Mouse (Mus musculus): ENCODE data around the gene Thra. TPM values are rescaled to one million over a fixed set of nuclear protein-coding genes. Genes with fewer than 3 reads are reported as not detected.

Gene Thra
- polyA plus RNA-seq, 1 experiment from 2014 or later, result 32.4 TPM

GRCm38 (mm10) chr11:98707401-98708281 lies 32.8 kb upstream of the Thra start:
- 71% methylated on average over 22 of the region's 22 CpGs for WGBS
- 0 out of 2 replicates have a peak overlapping the region, but pooled peaks have one; percentile 31 for H3K9ac ChIP-seq (ENCODE audit: low read depth, low read length)

DNA sequence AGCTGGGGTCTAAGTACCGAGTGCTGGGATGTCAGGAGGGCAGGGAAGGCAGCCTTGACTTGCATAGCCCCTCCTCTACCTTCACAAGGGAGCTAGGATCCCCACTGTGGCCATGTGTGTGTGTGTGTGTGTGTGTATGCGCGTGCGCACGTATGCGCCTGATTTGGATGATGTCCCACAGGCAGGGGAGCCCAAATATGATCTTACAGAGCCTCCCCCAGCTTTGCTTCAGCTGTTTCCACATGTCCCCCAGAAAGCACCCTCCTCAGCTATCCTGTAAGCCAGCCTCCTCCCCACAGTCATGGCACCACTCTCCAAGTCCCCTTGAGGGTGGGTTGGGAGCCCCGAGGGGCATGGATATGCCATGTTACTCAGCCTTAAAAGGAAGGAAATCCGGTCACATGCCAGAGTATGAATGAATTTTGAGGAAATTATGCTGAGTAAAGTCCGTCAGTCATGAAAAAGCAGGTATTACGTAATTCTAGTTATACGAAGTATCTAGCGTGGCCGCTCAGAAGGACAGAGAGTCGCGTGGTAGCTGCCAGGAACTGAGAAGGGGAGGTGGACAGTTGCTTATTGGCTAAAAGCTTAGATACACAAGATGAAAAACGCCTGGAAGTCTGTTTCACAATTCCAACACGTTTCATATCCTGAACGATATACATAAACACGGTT lies 32.0 kb upstream of the Thra start:
- peak; percentile 50 for ATAC-seq
- H3K9ac ChIP-seq (ENCODE audit: low read depth, low read length), result 0 out of 2 replicates have a peak overlapping the region, but pooled peaks have one; percentile 31

More at GRCm38 (mm10) chr11:98707401-98708281, 32.8 kb upstream of the Thra start:
- Histone ChIP-seq H3K4me2 (replicated peaks; ENCODE audit: low read depth) (peak overlapping the region; percentile 57), H3K9me3 (ENCODE audit: control insufficient read depth) (no peaks in the 10 kb centered on the region), H3K4me1 (replicated peaks; ENCODE audit: control insufficient read depth, insufficient read depth, low read length) (peaks cover 18% of the 10 kb centered on the region), H3K4me3 (ENCODE audit: low read depth, low read length) (no peak overlapping the region), H3K27ac (ENCODE audit: low read depth, low read length) (peak overlapping the region; percentile 76), H3K27me3 (replicated peaks; ENCODE audit: control insufficient read depth, insufficient read depth, low read length) (no peaks in the 10 kb centered on the region), H3K36me3 (ENCODE audit: control insufficient read depth, insufficient read depth) (peaks cover 40% of the 10 kb centered on the region)
- ATAC-seq, result peak; percentile 23; the same call in 1 of the 2 replicates
- TF ChIP-seq CTCF (IDR thresholded peaks at IDR 0.05; ENCODE audit: low read depth), result no peak

GRCm38 (mm10) chr11:98709001-98709741 lies 31.3 kb upstream of the Thra start:
- Histone ChIP-seq H3K27ac (ENCODE audit: low read depth, low read length) (peak overlapping the region; percentile 76), H3K4me1 (replicated peaks; ENCODE audit: control insufficient read depth, insufficient read depth, low read length) (peaks cover 18% of the 10 kb centered on the region), H3K9ac (ENCODE audit: low read depth, low read length) (0 out of 2 replicates have a peak overlapping the region, but pooled peaks have one; percentile 13), H3K4me2 (replicated peaks; ENCODE audit: low read depth) (peak overlapping the region; percentile 57), H3K4me3 (ENCODE audit: low read depth, low read length) (peak overlapping the region; percentile 6; the same call in 1 of the 2 replicates), H3K36me3 (ENCODE audit: control insufficient read depth, insufficient read depth) (peaks cover 50% of the 10 kb centered on the region), H3K9me3 (ENCODE audit: control insufficient read depth) (no peaks in the 10 kb centered on the region), H3K27me3 (replicated peaks; ENCODE audit: control insufficient read depth, insufficient read depth, low read length) (no peaks in the 10 kb centered on the region)
- peak; percentile 69 for ATAC-seq
- WGBS, result 26% methylated on average over 26 of the region's 26 CpGs
- no peak for TF ChIP-seq CTCF (IDR thresholded peaks at IDR 0.05; ENCODE audit: low read depth)

More for the DNA sequence above, 32.0 kb upstream of the Thra start:
- TF ChIP-seq CTCF (IDR thresholded peaks at IDR 0.05; ENCODE audit: low read depth), result no peak
- H3K9me3 ChIP-seq (ENCODE audit: control insufficient read depth), result no peaks in the 10 kb centered on the region
- H3K27ac ChIP-seq (ENCODE audit: low read depth, low read length), result peak overlapping the region; percentile 76
- 44% methylated on average over 19 of the region's 19 CpGs for WGBS
- H3K36me3 ChIP-seq (ENCODE audit: control insufficient read depth, insufficient read depth), result peaks cover 44% of the 10 kb centered on the region
- H3K4me1 ChIP-seq (replicated peaks; ENCODE audit: control insufficient read depth, insufficient read depth, low read length), result peaks cover 18% of the 10 kb centered on the region
- no peaks in the 10 kb centered on the region for H3K27me3 ChIP-seq (replicated peaks; ENCODE audit: control insufficient read depth, insufficient read depth, low read length)
- no peak overlapping the region for H3K4me3 ChIP-seq (ENCODE audit: low read depth, low read length)
- H3K4me2 ChIP-seq (replicated peaks; ENCODE audit: low read depth), result peak overlapping the region; percentile 57

GRCm38 (mm10) chr11:98710416-98711045 lies 29.9 kb upstream of the Thra start:
- Histone ChIP-seq H3K36me3 (ENCODE audit: control insufficient read depth, insufficient read depth) (peaks cover 47% of the 10 kb centered on the region), H3K4me1 (replicated peaks; ENCODE audit: control insufficient read depth, insufficient read depth, low read length) (peaks cover 18% of the 10 kb centered on the region), H3K4me2 (replicated peaks; ENCODE audit: low read depth) (no peak overlapping the region), H3K4me3 (ENCODE audit: low read depth, low read length) (no peak overlapping the region), H3K9me3 (ENCODE audit: control insufficient read depth) (no peaks in the 10 kb centered on the region), H3K9ac (ENCODE audit: low read depth, low read length) (no peak overlapping the region), H3K27ac (ENCODE audit: low read depth, low read length) (no peak overlapping the region; the same call in 1 of the 2 replicates), H3K27me3 (replicated peaks; ENCODE audit: control insufficient read depth, insufficient read depth, low read length) (no peaks in the 10 kb centered on the region)
- no peak for ATAC-seq
- peak; percentile 99 for TF ChIP-seq CTCF (IDR thresholded peaks at IDR 0.05; ENCODE audit: low read depth)
- 48% methylated on average over 12 of the region's 12 CpGs for WGBS

DNA sequence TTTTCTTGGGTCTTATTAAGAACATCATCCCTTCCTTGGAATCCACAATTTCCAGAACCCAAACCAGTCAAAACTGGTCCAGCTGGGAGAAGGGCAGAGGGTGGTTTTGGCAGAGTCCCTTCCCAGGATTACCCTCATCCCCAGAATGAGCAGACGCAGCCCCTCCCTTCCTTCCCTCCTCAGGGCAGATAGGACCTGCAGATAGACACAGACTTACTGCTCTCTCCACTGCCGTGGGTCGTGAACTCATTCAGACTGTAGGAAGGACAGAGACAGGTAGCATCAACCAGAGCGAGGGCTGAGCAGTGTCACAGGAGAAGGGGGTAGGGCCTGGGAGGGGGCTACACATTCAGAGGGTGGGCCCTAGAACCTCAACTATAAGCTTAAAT lies 29.4 kb upstream of the Thra start:
- Histone ChIP-seq H3K27ac (ENCODE audit: low read depth, low read length) (no peak overlapping the region; the same call in 1 of the 2 replicates), H3K36me3 (ENCODE audit: control insufficient read depth, insufficient read depth) (peaks cover 48% of the 10 kb centered on the region), H3K4me3 (ENCODE audit: low read depth, low read length) (no peak overlapping the region), H3K9ac (ENCODE audit: low read depth, low read length) (no peak overlapping the region), H3K4me2 (replicated peaks; ENCODE audit: low read depth) (no peak overlapping the region), H3K4me1 (replicated peaks; ENCODE audit: control insufficient read depth, insufficient read depth, low read length) (peaks cover 18% of the 10 kb centered on the region), H3K9me3 (ENCODE audit: control insufficient read depth) (no peaks in the 10 kb centered on the region), H3K27me3 (replicated peaks; ENCODE audit: control insufficient read depth, insufficient read depth, low read length) (no peaks in the 10 kb centered on the region)
- 73% methylated on average over 4 of the region's 4 CpGs for WGBS
- no peak for TF ChIP-seq CTCF (IDR thresholded peaks at IDR 0.05; ENCODE audit: low read depth)
- ATAC-seq, result no peak
